Mouse (Mus musculus): ENCODE results near the gene Grin2b.
A peak's percentile ranks its signal among the peaks of the same experiment; 100 is the strongest.
"Not testable (repeated sequence)": the region's sequence is repeated elsewhere in the genome, so short reads cannot be mapped to it uniquely, and the experiment has no call there.

The Grin2b gene

GRCm38 (mm10) chr6:135798202-135798992 is 374.9 kb downstream of the Grin2b start:
- no peak for DNase-seq (ENCODE audit: low spot score)

GRCm38 (mm10) chr6:135797371-135798033 is 375.8 kb downstream of the Grin2b start:
- DNase-seq (ENCODE audit: low spot score), result no peak

GRCm38 (mm10) chr6:135796911-135797310 is 376.4 kb downstream of the Grin2b start:
- no peak for DNase-seq (ENCODE audit: low spot score)

- DNase-seq (ENCODE audit: low spot score), result no peak
These were observed 381.9 kb downstream of the Grin2b start for GRCm38 (mm10) chr6:135791412-135791811.

- no peak for DNase-seq (ENCODE audit: low spot score)
These were observed 383.6 kb downstream of the Grin2b start for GRCm38 (mm10) chr6:135789603-135790170.

GRCm38 (mm10) chr6:135774670-135775069 is 398.6 kb downstream of the Grin2b start:
- no peak for DNase-seq (ENCODE audit: low spot score)

GRCm38 (mm10) chr6:135767572-135767971 is 405.7 kb downstream of the Grin2b start:
- DNase-seq (ENCODE audit: low spot score), result no peak

- DNase-seq (ENCODE audit: low spot score), result no peak
These were observed 414.6 kb downstream of the Grin2b start for GRCm38 (mm10) chr6:135758735-135759134.

GRCm38 (mm10) chr6:135756075-135756474 is 417.2 kb downstream of the Grin2b start:
- no peak for DNase-seq (ENCODE audit: low spot score)

- DNase-seq (ENCODE audit: low spot score), result peak; percentile 28
These were observed 424.8 kb downstream of the Grin2b start for GRCm38 (mm10) chr6:135748412-135749076.

- no peak for DNase-seq (ENCODE audit: low spot score)
These were observed 427.7 kb downstream of the Grin2b start for GRCm38 (mm10) chr6:135745606-135746005.

GRCm38 (mm10) chr6:135734227-135734732 is 439.0 kb downstream of the Grin2b start:
- DNase-seq (ENCODE audit: low spot score), result no peak

- DNase-seq (ENCODE audit: low spot score), result no peak
These were observed 446.2 kb downstream of the Grin2b start for GRCm38 (mm10) chr6:135727106-135727505.

GRCm38 (mm10) chr6:135721706-135722105 is 451.6 kb downstream of the Grin2b start:
- no peak for DNase-seq (ENCODE audit: low spot score)

- no peak for DNase-seq (ENCODE audit: low spot score)
These were observed 458.4 kb downstream of the Grin2b start for GRCm38 (mm10) chr6:135714906-135715305.

- DNase-seq (ENCODE audit: low spot score), result no peak
These were observed 459.1 kb downstream of the Grin2b start for GRCm38 (mm10) chr6:135714236-135714635.

GRCm38 (mm10) chr6:135713716-135714115 is 459.6 kb downstream of the Grin2b start:
- DNase-seq (ENCODE audit: low spot score), result no peak

- not testable (repeated sequence) for DNase-seq (ENCODE audit: low spot score)
These were observed 466.3 kb downstream of the Grin2b start for GRCm38 (mm10) chr6:135706850-135707522.

GRCm38 (mm10) chr6:135703655-135704054 is 469.7 kb downstream of the Grin2b start:
- no peak for DNase-seq (ENCODE audit: low spot score)

GRCm38 (mm10) chr6:135701361-135701760 is 471.9 kb downstream of the Grin2b start:
- DNase-seq (ENCODE audit: low spot score), result no peak

GRCm38 (mm10) chr6:135700717-135701345 is 472.5 kb downstream of the Grin2b start:
- DNase-seq (ENCODE audit: low spot score), result no peak
